Mouse (Mus musculus) embryonic facial prominence, embryonic 12.5 days (tissue): Measurements from ENCODE around the gene Lhx4. TPM values are rescaled to one million over a fixed set of nuclear protein-coding genes. Genes with fewer than 3 reads are reported as not detected.

ENCODE experiments used
- ATAC-seq: fragments of 200-750 bp; cut with Nextera tagmentation; 2 replicates; pipeline ENCODE4 v1.8.0; 2017; ENCODE audit not compliant: insufficient number of reproducible peaks, insufficient read depth, low FRiP score, low TSS enrichment
- H3K27ac ChIP-seq: fragments of 300-500 bp; sonication (generic); 2 replicates; pipeline ENCODE4 v1.5.1; 2016; ENCODE audit warnings: mild to moderate bottlenecking
- H3K27me3 ChIP-seq: fragments of 300-500 bp; sonication (generic); 2 replicates; pipeline ENCODE4 v1.6.1; 2016; ENCODE audit warnings: mild to moderate bottlenecking, moderate library complexity
- H3K36me3 ChIP-seq: fragments of 300-500 bp; sonication (generic); 2 replicates; pipeline ENCODE4 v1.6.1; 2016; ENCODE audit warnings: mild to moderate bottlenecking
- H3K4me1 ChIP-seq: fragments of 300-500 bp; sonication (generic); 2 replicates; pipeline ENCODE4 v1.6.1; 2016
- H3K4me2 ChIP-seq: fragments of 300-500 bp; sonication (generic); replicated peaks from 2 replicates; pipeline ENCODE4 v1.6.1; 2016; ENCODE audit warnings: mild to moderate bottlenecking, moderate library complexity
- H3K4me3 ChIP-seq: fragments of 300-500 bp; sonication (generic); 2 replicates; pipeline ENCODE4 v1.5.1; 2016; ENCODE audit warnings: mild to moderate bottlenecking
- H3K9ac ChIP-seq: fragments of 300-500 bp; sonication (generic); 2 replicates; pipeline ENCODE4 v1.6.1; 2016; ENCODE audit warnings: mild to moderate bottlenecking, moderate library complexity
- H3K9me3 ChIP-seq: fragments of 300-500 bp; sonication (generic); 2 replicates; pipeline ENCODE4 v1.6.1; 2016; ENCODE audit warnings: mild to moderate bottlenecking, moderate library complexity
- WGBS: fragments of 180-500 bp; shearing (Covaris S2); methylation state at CpG from one replicate; pipeline ENCODE4 v1.1.7; 2016; 5-methylcytosine and 5-hydroxymethylcytosine counted together
- polyA plus RNA-seq: library from polyadenylated mRNA; unstranded; fragments of >200 nt; fragmentation: Nextera tagmentation; extraction: Ambion mirVana; gene quantifications from 2 replicates; pipeline ENCODE4 v1.2.1, GENCODE M21; 2016

The Lhx4 gene
- 0.04 and 0.14 TPM in 2 replicates for polyA plus RNA-seq

- peaks cover 78% of the 10 kb centered on the region for H3K27me3 ChIP-seq
- peaks cover 5% of the 10 kb centered on the region; the same call in 1 of the 2 replicates for H3K4me1 ChIP-seq
- 59% methylated on average over 6 of the region's 6 CpGs for WGBS
- H3K9ac ChIP-seq = no peak within 1 kb of the TSS
- H3K27ac ChIP-seq = no peak within 1 kb of the TSS
- H3K36me3 ChIP-seq = no peaks in the 10 kb centered on the region
- no peak for ATAC-seq
- no peak within 1 kb of the TSS for H3K4me3 ChIP-seq
- no peaks in the 10 kb centered on the region for H3K9me3 ChIP-seq
- H3K4me2 ChIP-seq = no peak within 1 kb of the TSS
These were observed at the start of gene Lhx4 for GRCm38 (mm10) chr1:155751484-155752255. Gene Lhx4, minus strand, starts transcription at chr1:155751684.

- Histone ChIP-seq H3K27me3 (no peaks in the 10 kb centered on the region), H3K36me3 (peaks cover 20% of the 10 kb centered on the region), H3K9ac (no peak overlapping the region), H3K4me2 (no peak overlapping the region), H3K27ac (no peak overlapping the region), H3K4me3 (no peak overlapping the region), H3K4me1 (no peaks in the 10 kb centered on the region), H3K9me3 (no peaks in the 10 kb centered on the region)
- WGBS = 88% methylated on average over 4 of the region's 4 CpGs
- ATAC-seq = no peak
These were observed 46.5 kb upstream of the Lhx4 start for GRCm38 (mm10) chr1:155798000-155798399.

- Histone ChIP-seq H3K27me3 (no peaks in the 10 kb centered on the region), H3K9ac (no peak overlapping the region), H3K36me3 (peaks cover 16% of the 10 kb centered on the region), H3K4me3 (no peak overlapping the region), H3K9me3 (no peaks in the 10 kb centered on the region), H3K4me2 (no peak overlapping the region), H3K4me1 (no peaks in the 10 kb centered on the region), H3K27ac (no peak overlapping the region)
- whole genome bisulfite sequencing = 88% methylated on average over 4 of the region's 4 CpGs
- no peak for ATAC-seq
These were observed 45.9 kb upstream of the Lhx4 start for GRCm38 (mm10) chr1:155797425-155797824.

- ATAC-seq = no peak
- H3K4me3 ChIP-seq = no peak overlapping the region
- no peaks in the 10 kb centered on the region for H3K27me3 ChIP-seq
- H3K9me3 ChIP-seq = no peaks in the 10 kb centered on the region
- 80% methylated on average over 11 of the region's 11 CpGs for WGBS
- no peaks in the 10 kb centered on the region for H3K4me1 ChIP-seq
- H3K4me2 ChIP-seq = no peak overlapping the region
- no peak overlapping the region for H3K27ac ChIP-seq
- peaks cover 16% of the 10 kb centered on the region for H3K36me3 ChIP-seq
- H3K9ac ChIP-seq = no peak overlapping the region
These were observed 45.4 kb upstream of the Lhx4 start for GRCm38 (mm10) chr1:155796757-155797405.

GRCm38 (mm10) chr1:155795791-155796233 lies 44.3 kb upstream of the Lhx4 start:
- Histone ChIP-seq H3K4me1 (no peaks in the 10 kb centered on the region), H3K4me3 (no peak overlapping the region), H3K27me3 (no peaks in the 10 kb centered on the region), H3K36me3 (peaks cover 18% of the 10 kb centered on the region), H3K4me2 (no peak overlapping the region), H3K27ac (no peak overlapping the region), H3K9ac (no peak overlapping the region), H3K9me3 (no peaks in the 10 kb centered on the region)
- WGBS = 90% methylated on average over 5 of the region's 5 CpGs
- no peak for ATAC-seq

- H3K27me3 ChIP-seq = no peaks in the 10 kb centered on the region
- H3K4me2 ChIP-seq = no peak overlapping the region
- no peak overlapping the region for H3K27ac ChIP-seq
- H3K4me3 ChIP-seq = no peak overlapping the region
- H3K36me3 ChIP-seq = peaks cover 20% of the 10 kb centered on the region
- no peaks in the 10 kb centered on the region for H3K9me3 ChIP-seq
- no peaks in the 10 kb centered on the region for H3K4me1 ChIP-seq
- H3K9ac ChIP-seq = no peak overlapping the region
- WGBS = 83% methylated on average over 6 of the region's 6 CpGs
- ATAC-seq = no peak
These were observed 43.4 kb upstream of the Lhx4 start for GRCm38 (mm10) chr1:155794855-155795254.

- Histone ChIP-seq H3K27ac (no peak overlapping the region), H3K9ac (no peak overlapping the region), H3K4me1 (no peaks in the 10 kb centered on the region), H3K9me3 (no peaks in the 10 kb centered on the region), H3K4me3 (no peak overlapping the region), H3K4me2 (no peak overlapping the region), H3K36me3 (peaks cover 43% of the 10 kb centered on the region), H3K27me3 (no peaks in the 10 kb centered on the region)
- ATAC-seq = no peak
- WGBS = 63% methylated on average over 5 of the region's 5 CpGs
These were observed 40.4 kb upstream of the Lhx4 start for GRCm38 (mm10) chr1:155791919-155792318.

GRCm38 (mm10) chr1:155790111-155790974 lies 38.9 kb upstream of the Lhx4 start:
- H3K36me3 ChIP-seq = peaks cover 46% of the 10 kb centered on the region
- no peaks in the 10 kb centered on the region for H3K4me1 ChIP-seq
- H3K27ac ChIP-seq = peak overlapping the region; percentile 54; the same call in 1 of the 2 replicates
- no peak for ATAC-seq
- no peaks in the 10 kb centered on the region for H3K9me3 ChIP-seq
- no peak overlapping the region for H3K9ac ChIP-seq
- WGBS = 56% methylated on average over 16 of the region's 16 CpGs
- no peak overlapping the region for H3K4me2 ChIP-seq
- no peaks in the 10 kb centered on the region for H3K27me3 ChIP-seq
- no peak overlapping the region for H3K4me3 ChIP-seq

GRCm38 (mm10) chr1:155785886-155786285 lies 34.4 kb upstream of the Lhx4 start:
- Histone ChIP-seq H3K9me3 (no peaks in the 10 kb centered on the region), H3K9ac (no peak overlapping the region), H3K27ac (no peak overlapping the region), H3K4me1 (no peaks in the 10 kb centered on the region), H3K4me3 (no peak overlapping the region), H3K4me2 (no peak overlapping the region), H3K36me3 (peaks cover 46% of the 10 kb centered on the region), H3K27me3 (no peaks in the 10 kb centered on the region)
- 62% methylated on average over 7 of the region's 7 CpGs for WGBS
- no peak for ATAC-seq

GRCm38 (mm10) chr1:155784343-155785205 lies 33.1 kb upstream of the Lhx4 start:
- H3K36me3 ChIP-seq = peaks cover 41% of the 10 kb centered on the region
- H3K4me3 ChIP-seq = no peak overlapping the region
- no peaks in the 10 kb centered on the region for H3K4me1 ChIP-seq
- no peaks in the 10 kb centered on the region for H3K27me3 ChIP-seq
- no peak for ATAC-seq
- H3K4me2 ChIP-seq = no peak overlapping the region
- H3K9me3 ChIP-seq = no peaks in the 10 kb centered on the region
- H3K27ac ChIP-seq = no peak overlapping the region
- H3K9ac ChIP-seq = no peak overlapping the region
- 36% methylated on average over 19 of the region's 19 CpGs for WGBS

GRCm38 (mm10) chr1:155782382-155782781 lies 30.9 kb upstream of the Lhx4 start:
- no peaks in the 10 kb centered on the region for H3K27me3 ChIP-seq
- no peak for ATAC-seq
- H3K9me3 ChIP-seq = no peaks in the 10 kb centered on the region
- 63% methylated on average over 5 of the region's 5 CpGs for WGBS
- no peak overlapping the region for H3K4me3 ChIP-seq
- peaks cover 28% of the 10 kb centered on the region; the same call in 1 of the 2 replicates for H3K36me3 ChIP-seq
- H3K27ac ChIP-seq = no peak overlapping the region
- H3K4me1 ChIP-seq = no peaks in the 10 kb centered on the region
- no peak overlapping the region for H3K4me2 ChIP-seq
- H3K9ac ChIP-seq = no peak overlapping the region
